Mouse (Mus musculus): ENCODE results near the gene Ogt.

DNA sequence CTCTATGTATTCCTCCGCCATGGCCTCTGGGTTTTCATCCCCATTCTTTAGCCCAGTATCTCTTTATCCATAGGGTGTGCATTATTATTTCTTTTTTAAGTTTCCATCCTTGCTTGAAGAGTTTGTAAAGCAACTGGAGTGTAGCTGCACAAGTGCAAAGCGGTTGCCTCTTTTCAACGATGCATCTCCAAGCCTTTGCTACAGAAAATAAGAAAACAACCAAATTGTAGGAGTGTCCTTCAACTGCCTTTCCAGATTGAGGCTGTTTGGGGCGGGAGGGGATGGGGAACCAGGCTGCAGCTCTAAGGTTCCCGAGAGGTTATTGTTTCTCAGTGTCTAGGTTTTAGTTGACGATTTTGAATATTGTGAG, 1.3 kb downstream of the Ogt start:
- TF ChIP-seq CTCF (IDR thresholded peaks at IDR 0.05; ENCODE audit: control insufficient read depth, insufficient read depth, insufficient read length) (no peak), MAX (IDR thresholded peaks at IDR 0.05) (no peak), CEBPB (IDR thresholded peaks at IDR 0.05; ENCODE audit: low read depth) (no peak), MYOG (IDR thresholded peaks at IDR 0.05; ENCODE audit: control insufficient read depth, extremely low read depth, insufficient read length) (no peak), FOSL1 (IDR thresholded peaks at IDR 0.05; ENCODE audit: insufficient read depth, low read length, poor library complexity, severe bottlenecking) (no peak), USF1 (IDR thresholded peaks at IDR 0.05; ENCODE audit: low read depth) (no peak)
